ENCODE assay signal across 7 mouse cellular contexts in genomic region chr5:65491767-65492715, GRCm38 (mm10). TPM values are rescaled to one million over a fixed set of nuclear protein-coding genes. Genes with fewer than 3 reads are reported as not detected.
A peak's percentile ranks its signal among the peaks of the same experiment; 100 is the strongest.
DNase-seq lines count a peak whose midpoint lies in the region; ATAC-seq lines count a peak whose summit lies in the region.

No protein-coding gene starts in this region.

- peak overlapping the region; percentile 95 for H3K27ac ChIP-seq in limb, embryonic 12.5 days
- peak overlapping the region; percentile 94 for H3K27ac ChIP-seq in midbrain, embryonic 14.5 days (replicated peaks; ENCODE audit: low read depth, low read length)

- 0 out of 2 replicates have a peak, but pooled peaks cover 3% of the 10 kb centered on the region for H3K36me3 ChIP-seq in limb, embryonic 12.5 days
- no peaks in the 10 kb centered on the region for H3K36me3 ChIP-seq in midbrain, embryonic 14.5 days (ENCODE audit: control insufficient read depth, insufficient read depth, low read length)

- peak overlapping the region; percentile 95 for H3K4me3 ChIP-seq in limb, embryonic 12.5 days (replicated peaks)
- H3K4me3 ChIP-seq in midbrain, embryonic 14.5 days (replicated peaks; ENCODE audit: low read depth, low read length): peak overlapping the region; percentile 91

- H3K9me3 ChIP-seq in limb, embryonic 12.5 days: no peaks in the 10 kb centered on the region
- no peaks in the 10 kb centered on the region for H3K9me3 ChIP-seq in midbrain, embryonic 14.5 days (ENCODE audit: control insufficient read depth, low read length)

- WGBS in limb, embryonic 12.5 days: under 1% methylated on average over 57 of the region's 57 CpGs
- WGBS in midbrain, embryonic 14.5 days: under 1% methylated on average over 57 of the region's 57 CpGs

- peak; percentile 74 for ATAC-seq in limb, embryonic 12.5 days (ENCODE audit: insufficient number of reproducible peaks, insufficient read depth, low FRiP score, low TSS enrichment, low read depth)
- ATAC-seq in midbrain, embryonic 14.5 days (ENCODE audit: low FRiP score, low TSS enrichment): peak; percentile 84

- peak overlapping the region; percentile 94 for H3K9ac ChIP-seq in limb, embryonic 12.5 days (replicated peaks)
- H3K9ac ChIP-seq in midbrain, embryonic 14.5 days (replicated peaks; ENCODE audit: low read length): peak overlapping the region; percentile 93

- DNase-seq in adrenal gland, adult 2 months: peak; percentile 87
- peak; percentile 73 for DNase-seq in embryo, embryonic 9.5 days (ENCODE audit: extremely low spot score)
- DNase-seq in heart, adult 11 months: peak; percentile 99
- DNase-seq in kidney, adult 18-20 months: peak; percentile 74
- peak; percentile 80 for DNase-seq in midbrain, embryonic 14.5 days
- peak; percentile 69 for DNase-seq in spleen, adult 12 weeks (ENCODE audit: low spot score)

- no peaks in the 10 kb centered on the region for H3K27me3 ChIP-seq in limb, embryonic 12.5 days
- H3K27me3 ChIP-seq in midbrain, embryonic 14.5 days (ENCODE audit: control insufficient read depth, insufficient read depth, low read length): no peaks in the 10 kb centered on the region

- H3K4me1 ChIP-seq in limb, embryonic 12.5 days (replicated peaks): peaks cover 12% of the 10 kb centered on the region; the same call in 1 of the 2 replicates
- H3K4me1 ChIP-seq in midbrain, embryonic 14.5 days (ENCODE audit: control insufficient read depth, insufficient read depth, low read length): peaks cover 13% of the 10 kb centered on the region

- peak overlapping the region; percentile 77 for H3K4me2 ChIP-seq in limb, embryonic 12.5 days
- peak overlapping the region; percentile 85 for H3K4me2 ChIP-seq in midbrain, embryonic 14.5 days (ENCODE audit: low read length)

RNA-seq across cellular contexts. Expression of gene Gm43552, which starts 0.6 kb away (rescaled TPM):
- total RNA-seq in adrenal gland, adult 2 months (2021): 1 to 10 TPM in 1 of 2 experiments, not detected in 1; 1.2 TPM
- polyA plus RNA-seq in adrenal gland, adult 2 months (2012; rRNA removed): 8.3 TPM in 1 of 2 replicates, not detected in the other
- not detected in 2 replicates for polyA plus RNA-seq in limb, embryonic 12.5 days (2016; fragmentation: Nextera tagmentation; extraction: Ambion mirVana)
- 3.0 TPM in 1 of 2 replicates, not detected in the other for polyA plus RNA-seq in midbrain, embryonic 14.5 days (2014; fragmentation: Nextera tagmentation; extraction: Ambion mirVana)

RNA-seq across cellular contexts. Expression of gene Smim14, which starts 44.9 kb away (rescaled TPM):
- 100 to 1,000 TPM; 177 to 196 TPM for total RNA-seq in adrenal gland, adult 2 months (2021)
- 138 and 142 TPM in 2 replicates for polyA plus RNA-seq in adrenal gland, adult 2 months (2012; rRNA removed)
- 106 and 116 TPM in 2 replicates for polyA plus RNA-seq in limb, embryonic 12.5 days (2016; fragmentation: Nextera tagmentation; extraction: Ambion mirVana)
- 196 and 212 TPM in 2 replicates for polyA plus RNA-seq in midbrain, embryonic 14.5 days (2014; fragmentation: Nextera tagmentation; extraction: Ambion mirVana)

RNA-seq across cellular contexts. Expression of gene Ube2k, which starts 45.0 kb away (rescaled TPM):
- total RNA-seq in adrenal gland, adult 2 months (2021): 100 to 1,000 TPM in 1 of 2 experiments, 10 to 100 TPM in 1; 89.5 to 103 TPM
- polyA plus RNA-seq in adrenal gland, adult 2 months (2012; rRNA removed): 3.5 and 5.7 TPM in 2 replicates
- 213 and 217 TPM in 2 replicates for polyA plus RNA-seq in limb, embryonic 12.5 days (2016; fragmentation: Nextera tagmentation; extraction: Ambion mirVana)
- 155 and 182 TPM in 2 replicates for polyA plus RNA-seq in midbrain, embryonic 14.5 days (2014; fragmentation: Nextera tagmentation; extraction: Ambion mirVana)

RNA-seq across cellular contexts. Expression of gene Ugdh, which starts 56.3 kb away (rescaled TPM):
- total RNA-seq in adrenal gland, adult 2 months (2021): 10 to 100 TPM; 71.8 to 82.5 TPM
- 5.7 and 5.9 TPM in 2 replicates for polyA plus RNA-seq in adrenal gland, adult 2 months (2012; rRNA removed)
- polyA plus RNA-seq in limb, embryonic 12.5 days (2016; fragmentation: Nextera tagmentation; extraction: Ambion mirVana): 154 and 170 TPM in 2 replicates
- 37.0 and 46.0 TPM in 2 replicates for polyA plus RNA-seq in midbrain, embryonic 14.5 days (2014; fragmentation: Nextera tagmentation; extraction: Ambion mirVana)

Comparison
In these comparisons a context has a peak if more than half of its experiments do, and no peak if none do; other contexts are left out.
1. Peak in every context shown above with its lines: DNase-seq, ATAC-seq, H3K4me3 ChIP-seq and H3K27ac ChIP-seq.
2. RNA of gene Ube2k, which starts 45.0 kb away (polyA plus RNA-seq): 213 to 217 TPM in limb, embryonic 12.5 days and 155 to 182 TPM in midbrain, embryonic 14.5 days; 3.5 to 5.7 TPM in adrenal gland, adult 2 months; every median in the first group is over 10 times any median in the second.